In the genomic region with DNA sequence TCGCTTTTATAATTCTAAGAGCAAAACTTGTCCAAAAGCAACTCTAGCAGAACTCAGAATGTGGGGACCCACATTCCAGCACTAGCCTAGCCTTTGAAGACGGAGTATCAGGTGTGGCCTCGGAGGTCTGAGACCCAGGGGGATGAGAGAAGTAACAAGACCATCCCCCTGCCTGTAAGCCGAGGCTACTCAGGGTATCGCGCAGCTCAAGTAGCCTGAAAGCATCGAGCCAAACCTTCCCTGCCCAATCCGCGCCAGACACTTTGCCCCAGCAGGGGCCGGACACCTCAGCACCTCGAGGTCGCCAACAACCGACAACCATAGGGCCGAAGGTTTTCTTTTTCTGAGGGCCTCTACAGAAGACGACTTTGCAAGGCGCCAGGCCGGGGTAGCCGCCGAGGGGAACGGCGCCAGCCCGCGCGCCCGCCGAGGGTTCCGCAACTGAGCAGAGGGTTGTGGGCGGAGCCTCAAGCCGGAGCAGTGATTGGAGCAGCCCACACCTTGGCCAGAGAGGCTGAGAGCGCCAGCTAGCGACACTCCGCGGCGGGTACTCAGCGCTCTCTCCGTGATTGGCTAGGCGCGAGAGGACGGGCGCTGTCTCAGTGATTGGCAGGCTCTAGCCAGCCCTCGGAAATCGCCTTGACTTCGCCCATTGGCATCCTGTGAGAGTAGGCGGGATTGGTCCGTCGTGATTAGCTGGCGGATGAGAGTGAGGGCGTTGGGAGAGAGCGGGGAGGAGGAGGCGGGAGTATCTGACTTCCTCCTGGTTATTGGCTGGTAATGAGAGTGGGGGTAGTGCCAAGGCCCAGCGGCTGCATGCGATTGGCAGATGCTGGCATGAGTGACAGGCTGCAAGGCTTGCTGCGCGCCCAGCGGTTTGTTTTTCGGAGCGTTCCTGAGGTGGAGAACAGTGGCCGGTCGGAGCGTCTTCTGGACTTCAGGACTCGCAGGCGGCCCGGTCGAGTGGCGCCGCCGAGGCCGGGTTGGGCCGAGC, we compare ENCODE assay signal across 8 mouse cellular contexts. TPM values are rescaled to one million over a fixed set of nuclear protein-coding genes. Genes with fewer than 3 reads are reported as not detected.
DNase-seq lines count a peak whose midpoint lies in the region; ATAC-seq and TF ChIP-seq lines count a peak whose summit lies in the region.

Gene Map3k3, plus strand, starts transcription at position 906 of the 994 bp plus-strand sequence.

- H3K4me2 ChIP-seq in embryonic facial prominence, embryonic 14.5 days (ENCODE audit: low read depth, low read length): peak within 1 kb of the TSS; percentile 65
- peak within 1 kb of the TSS; percentile 74 for H3K4me2 ChIP-seq in limb, embryonic 13.5 days (replicated peaks)
- peak within 1 kb of the TSS; percentile 80 for H3K4me2 ChIP-seq in midbrain, embryonic 16.5 days (ENCODE audit: low read length)

- H3K36me3 ChIP-seq in embryonic facial prominence, embryonic 14.5 days (ENCODE audit: control insufficient read depth, insufficient read depth, low read length): no peaks in the 10 kb centered on the region
- H3K36me3 ChIP-seq in heart, adult 2 months (ENCODE audit: control insufficient read depth, insufficient read depth, low read length): peaks cover 8% of the 10 kb centered on the region
- H3K36me3 ChIP-seq in limb, embryonic 13.5 days: no peaks in the 10 kb centered on the region
- H3K36me3 ChIP-seq in midbrain, embryonic 16.5 days (ENCODE audit: control insufficient read depth, insufficient read depth, low read length): no peaks in the 10 kb centered on the region

- peak; percentile 100 for DNase-seq in 3T3-L1 (ENCODE audit: low read depth, low spot score)
- peak; percentile 95 to 97 for DNase-seq in adrenal gland, postnatal 4 days (ENCODE audit: low spot score in 2 of 2)
- peak; percentile 100 for DNase-seq in embryonic facial prominence, embryonic 14.5 days (ENCODE audit: low spot score)
- peak; percentile 96 to 100 for DNase-seq in heart, adult 2 months
- peak; percentile 100 for DNase-seq in kidney, adult 8-10 months
- DNase-seq in spleen, postnatal 10 days (ENCODE audit: low spot score in 2 of 2): peak; percentile 88 to 96

- H3K27ac ChIP-seq in embryonic facial prominence, embryonic 14.5 days (replicated peaks; ENCODE audit: low read depth, low read length): peak within 1 kb of the TSS; percentile 99
- H3K27ac ChIP-seq in heart, adult 2 months: peak within 1 kb of the TSS; percentile 89
- H3K27ac ChIP-seq in limb, embryonic 13.5 days: peak within 1 kb of the TSS; percentile 98
- peak within 1 kb of the TSS; percentile 94 for H3K27ac ChIP-seq in midbrain, embryonic 16.5 days (ENCODE audit: low read length)

- peak within 1 kb of the TSS; percentile 83 for H3K9ac ChIP-seq in embryonic facial prominence, embryonic 14.5 days (ENCODE audit: low read depth, low read length)
- peak within 1 kb of the TSS; percentile 98 for H3K9ac ChIP-seq in heart, adult 2 months (ENCODE audit: low read depth, low read length)
- H3K9ac ChIP-seq in limb, embryonic 13.5 days: peak within 1 kb of the TSS; percentile 94
- peak within 1 kb of the TSS; percentile 92 for H3K9ac ChIP-seq in midbrain, embryonic 16.5 days (ENCODE audit: low read depth, low read length)

- peaks cover 13% of the 10 kb centered on the region for H3K4me1 ChIP-seq in embryonic facial prominence, embryonic 14.5 days (ENCODE audit: control insufficient read depth, insufficient read depth, low read length)
- H3K4me1 ChIP-seq in heart, adult 2 months (ENCODE audit: control insufficient read depth, insufficient read depth, low read length): peaks cover 2% of the 10 kb centered on the region; the same call in 1 of the 2 replicates
- peaks cover 16% of the 10 kb centered on the region for H3K4me1 ChIP-seq in limb, embryonic 13.5 days
- H3K4me1 ChIP-seq in midbrain, embryonic 16.5 days (ENCODE audit: control insufficient read depth, insufficient read depth, low read length): peaks cover 13% of the 10 kb centered on the region

- peak; percentile 99 for ATAC-seq in embryonic facial prominence, embryonic 14.5 days (ENCODE audit: low read depth)
- peak; percentile 99 for ATAC-seq in limb, embryonic 13.5 days (ENCODE audit: low FRiP score, low read depth)
- peak; percentile 99 for ATAC-seq in midbrain, embryonic 16.5 days

- WGBS in embryonic facial prominence, embryonic 14.5 days: 1% methylated on average over 46 of the region's 69 CpGs
- under 1% methylated on average over 68 of the region's 69 CpGs for WGBS in heart, adult 2 months
- WGBS in limb, embryonic 13.5 days: under 1% methylated on average over 69 of the region's 69 CpGs
- WGBS in midbrain, embryonic 16.5 days: under 1% methylated on average over 67 of the region's 69 CpGs

- TF ChIP-seq CTCF in heart, adult 2 months (IDR thresholded peaks at IDR 0.05): peak; percentile 73

- no peaks in the 10 kb centered on the region for H3K9me3 ChIP-seq in embryonic facial prominence, embryonic 14.5 days (ENCODE audit: control insufficient read depth, low read length)
- no peaks in the 10 kb centered on the region for H3K9me3 ChIP-seq in limb, embryonic 13.5 days
- H3K9me3 ChIP-seq in midbrain, embryonic 16.5 days (replicated peaks; ENCODE audit: control insufficient read depth, low read length, poor library complexity, severe bottlenecking): no peaks in the 10 kb centered on the region

- H3K27me3 ChIP-seq in embryonic facial prominence, embryonic 14.5 days (replicated peaks; ENCODE audit: control insufficient read depth, insufficient read depth, low read length): no peaks in the 10 kb centered on the region
- H3K27me3 ChIP-seq in heart, adult 2 months (ENCODE audit: control insufficient read depth, insufficient read depth, low read length): no peaks in the 10 kb centered on the region
- no peaks in the 10 kb centered on the region for H3K27me3 ChIP-seq in limb, embryonic 13.5 days
- no peaks in the 10 kb centered on the region for H3K27me3 ChIP-seq in midbrain, embryonic 16.5 days (ENCODE audit: control insufficient read depth, insufficient read depth, low read depth, low read length)

- no peak; the same call in 1 of the 2 replicates for TF ChIP-seq EP300 in heart, adult 2 months (IDR thresholded peaks at IDR 0.05; ENCODE audit: insufficient read depth, low read depth, low read length)

- intact Hi-C loops in heart, adult 2 months (cut with DNase I): loop anchor here (10.0 kb wide), 1 partner anchor 111 kb away; no protein-coding TSS in a partner anchor

- H3K79me2 ChIP-seq in heart, adult 2 months (replicated peaks; ENCODE audit: control insufficient read depth, insufficient read depth, low read length): peaks cover 6% of the 10 kb centered on the region

- TF ChIP-seq POLR2A in heart, adult 2 months (IDR thresholded peaks at IDR 0.05; ENCODE audit: insufficient read depth, low read depth, low read length): peak; percentile 87

- peak within 1 kb of the TSS; percentile 93 for H3K4me3 ChIP-seq in embryonic facial prominence, embryonic 14.5 days (ENCODE audit: low read depth, low read length)
- H3K4me3 ChIP-seq in heart, adult 2 months: peak within 1 kb of the TSS; percentile 93
- H3K4me3 ChIP-seq in limb, embryonic 13.5 days: peak within 1 kb of the TSS; percentile 96
- peak within 1 kb of the TSS; percentile 99 for H3K4me3 ChIP-seq in midbrain, embryonic 16.5 days (ENCODE audit: low read depth, low read length)

RNA-seq across cellular contexts. Expression of gene Map3k3, which starts in this region (rescaled TPM):
- 10 to 100 TPM; 55.5 to 60.6 TPM for total RNA-seq in adrenal gland, postnatal 4 days (2021)
- 30.4 and 31.9 TPM in 2 replicates for polyA plus RNA-seq in embryonic facial prominence, embryonic 14.5 days (2014; fragmentation: Nextera tagmentation; extraction: Ambion mirVana)
- 10 to 100 TPM; 36.0 to 38.9 TPM for total RNA-seq in heart, adult 2 months (2021)
- 25.1 and 39.8 TPM in 2 replicates for polyA plus RNA-seq in heart, adult 2 months (2012; rRNA removed)
- 25.3 and 27.1 TPM in 2 replicates for polyA plus RNA-seq in limb, embryonic 13.5 days (2015; fragmentation: Nextera tagmentation; extraction: Ambion mirVana)
- 10.9 and 12.3 TPM in 2 replicates for polyA plus RNA-seq in midbrain, embryonic 16.5 days (2015; fragmentation: Nextera tagmentation; extraction: Ambion mirVana)

Comparison
In these comparisons a context has a peak if more than half of its experiments do, and no peak if none do; other contexts are left out.
1. Peak in every context shown above with its lines: DNase-seq, ATAC-seq, H3K4me3 ChIP-seq and H3K27ac ChIP-seq.